Mouse (Mus musculus): Measurements from ENCODE around the gene Kalrn.

GRCm38 (mm10) chr16:34102742-34103141 lies 470.6 kb downstream of the Kalrn start:
- no peak for TF ChIP-seq TAL1 (IDR thresholded peaks at IDR 0.05; ENCODE audit: low read length)
- no peak for TF ChIP-seq GATA1 (IDR thresholded peaks at IDR 0.05; ENCODE audit: low read length)
